Mouse (Mus musculus): ENCODE results near the gene Rbm25. TPM values are rescaled to one million over a fixed set of nuclear protein-coding genes. Genes with fewer than 3 reads are reported as not detected.
A peak's percentile ranks its signal among the peaks of the same experiment; 100 is the strongest.

The Rbm25 gene
- polyA plus RNA-seq, 1 experiment = 47.5 TPM

- Histone ChIP-seq H3K27me3 (ENCODE audit: control insufficient read depth, insufficient read depth, low read length) (no peaks in the 10 kb centered on the region), H3K4me3 (ENCODE audit: control insufficient read depth, low read depth, low read length) (no peak overlapping the region), H3K36me3 (ENCODE audit: control insufficient read depth, insufficient read depth, low read length) (peaks cover 4% of the 10 kb centered on the region; the same call in 1 of the 2 replicates), H3K27ac (ENCODE audit: control insufficient read depth, insufficient read depth, low read depth, low read length) (no peak overlapping the region), H3K4me1 (ENCODE audit: control insufficient read depth, insufficient read depth, low read length) (no peaks in the 10 kb centered on the region)
- no peak for TF ChIP-seq CTCF (IDR thresholded peaks at IDR 0.05; ENCODE audit: control insufficient read depth, insufficient read depth, insufficient replicate concordance, low read depth, low read length)
- TF ChIP-seq POLR2A (IDR thresholded peaks at IDR 0.05; ENCODE audit: control insufficient read depth, low read depth, low read length) = no peak
These were observed 78.9 kb downstream of the Rbm25 start for GRCm38 (mm10) chr12:83709934-83710333.

- no peaks in the 10 kb centered on the region for H3K27me3 ChIP-seq (ENCODE audit: control insufficient read depth, insufficient read depth, low read length)
- no peaks in the 10 kb centered on the region for H3K4me1 ChIP-seq (ENCODE audit: control insufficient read depth, insufficient read depth, low read length)
- H3K27ac ChIP-seq (ENCODE audit: control insufficient read depth, insufficient read depth, low read depth, low read length) = no peak overlapping the region
- TF ChIP-seq POLR2A (IDR thresholded peaks at IDR 0.05; ENCODE audit: control insufficient read depth, low read depth, low read length) (no peak), CTCF (IDR thresholded peaks at IDR 0.05; ENCODE audit: control insufficient read depth, insufficient read depth, insufficient replicate concordance, low read depth, low read length) (no peak)
- H3K36me3 ChIP-seq (ENCODE audit: control insufficient read depth, insufficient read depth, low read length) = peaks cover 7% of the 10 kb centered on the region
- H3K4me3 ChIP-seq (ENCODE audit: control insufficient read depth, low read depth, low read length) = no peak overlapping the region
These were observed 82.7 kb downstream of the Rbm25 start for GRCm38 (mm10) chr12:83713749-83714148.

- Histone ChIP-seq H3K36me3 (ENCODE audit: control insufficient read depth, insufficient read depth, low read length) (peaks cover 6% of the 10 kb centered on the region), H3K4me1 (ENCODE audit: control insufficient read depth, insufficient read depth, low read length) (0 out of 2 replicates have a peak, but pooled peaks cover 3% of the 10 kb centered on the region), H3K27me3 (ENCODE audit: control insufficient read depth, insufficient read depth, low read length) (no peaks in the 10 kb centered on the region), H3K4me3 (ENCODE audit: control insufficient read depth, low read depth, low read length) (no peak overlapping the region), H3K27ac (ENCODE audit: control insufficient read depth, insufficient read depth, low read depth, low read length) (peak overlapping the region; percentile 63)
- TF ChIP-seq POLR2A (IDR thresholded peaks at IDR 0.05; ENCODE audit: control insufficient read depth, low read depth, low read length) (no peak), CTCF (IDR thresholded peaks at IDR 0.05; ENCODE audit: control insufficient read depth, insufficient read depth, insufficient replicate concordance, low read depth, low read length) (no peak)
These were observed 85.6 kb downstream of the Rbm25 start for GRCm38 (mm10) chr12:83716416-83717184.

- 0 out of 2 replicates have a peak, but pooled peaks cover 3% of the 10 kb centered on the region for H3K4me1 ChIP-seq (ENCODE audit: control insufficient read depth, insufficient read depth, low read length)
- peaks cover 4% of the 10 kb centered on the region for H3K36me3 ChIP-seq (ENCODE audit: control insufficient read depth, insufficient read depth, low read length)
- TF ChIP-seq POLR2A (IDR thresholded peaks at IDR 0.05; ENCODE audit: control insufficient read depth, low read depth, low read length) (no peak), CTCF (IDR thresholded peaks at IDR 0.05; ENCODE audit: control insufficient read depth, insufficient read depth, insufficient replicate concordance, low read depth, low read length) (no peak)
- no peak overlapping the region for H3K27ac ChIP-seq (ENCODE audit: control insufficient read depth, insufficient read depth, low read depth, low read length)
- no peaks in the 10 kb centered on the region for H3K27me3 ChIP-seq (ENCODE audit: control insufficient read depth, insufficient read depth, low read length)
- H3K4me3 ChIP-seq (ENCODE audit: control insufficient read depth, low read depth, low read length) = no peak overlapping the region
These were observed 88.4 kb downstream of the Rbm25 start for GRCm38 (mm10) chr12:83719431-83719830.

GRCm38 (mm10) chr12:83721281-83721680, 90.2 kb downstream of the Rbm25 start:
- Histone ChIP-seq H3K27me3 (ENCODE audit: control insufficient read depth, insufficient read depth, low read length) (no peaks in the 10 kb centered on the region), H3K27ac (ENCODE audit: control insufficient read depth, insufficient read depth, low read depth, low read length) (peak overlapping the region; percentile 28), H3K4me3 (ENCODE audit: control insufficient read depth, low read depth, low read length) (no peak overlapping the region), H3K36me3 (ENCODE audit: control insufficient read depth, insufficient read depth, low read length) (peaks cover 7% of the 10 kb centered on the region), H3K4me1 (ENCODE audit: control insufficient read depth, insufficient read depth, low read length) (0 out of 2 replicates have a peak, but pooled peaks cover 3% of the 10 kb centered on the region)
- TF ChIP-seq CTCF (IDR thresholded peaks at IDR 0.05; ENCODE audit: control insufficient read depth, insufficient read depth, insufficient replicate concordance, low read depth, low read length) (no peak), POLR2A (IDR thresholded peaks at IDR 0.05; ENCODE audit: control insufficient read depth, low read depth, low read length) (no peak)

- Histone ChIP-seq H3K27me3 (ENCODE audit: control insufficient read depth, insufficient read depth, low read length) (no peaks in the 10 kb centered on the region), H3K36me3 (ENCODE audit: control insufficient read depth, insufficient read depth, low read length) (peaks cover 4% of the 10 kb centered on the region), H3K4me1 (ENCODE audit: control insufficient read depth, insufficient read depth, low read length) (0 out of 2 replicates have a peak, but pooled peaks cover 3% of the 10 kb centered on the region), H3K4me3 (ENCODE audit: control insufficient read depth, low read depth, low read length) (no peak overlapping the region), H3K27ac (ENCODE audit: control insufficient read depth, insufficient read depth, low read depth, low read length) (no peak overlapping the region)
- TF ChIP-seq CTCF (IDR thresholded peaks at IDR 0.05; ENCODE audit: control insufficient read depth, insufficient read depth, insufficient replicate concordance, low read depth, low read length) = no peak
- no peak for TF ChIP-seq POLR2A (IDR thresholded peaks at IDR 0.05; ENCODE audit: control insufficient read depth, low read depth, low read length)
These were observed 92.0 kb downstream of the Rbm25 start for GRCm38 (mm10) chr12:83723037-83723436.

- Histone ChIP-seq H3K27ac (ENCODE audit: control insufficient read depth, insufficient read depth, low read depth, low read length) (no peak overlapping the region), H3K36me3 (ENCODE audit: control insufficient read depth, insufficient read depth, low read length) (peaks cover 4% of the 10 kb centered on the region), H3K4me3 (ENCODE audit: control insufficient read depth, low read depth, low read length) (no peak overlapping the region), H3K27me3 (ENCODE audit: control insufficient read depth, insufficient read depth, low read length) (no peaks in the 10 kb centered on the region), H3K4me1 (ENCODE audit: control insufficient read depth, insufficient read depth, low read length) (no peaks in the 10 kb centered on the region)
- TF ChIP-seq CTCF (IDR thresholded peaks at IDR 0.05; ENCODE audit: control insufficient read depth, insufficient read depth, insufficient replicate concordance, low read depth, low read length) (no peak), POLR2A (IDR thresholded peaks at IDR 0.05; ENCODE audit: control insufficient read depth, low read depth, low read length) (no peak)
These were observed 95.7 kb downstream of the Rbm25 start for GRCm38 (mm10) chr12:83726510-83727308.

Measured in testis, adult 2 months (tissue).